Mouse (Mus musculus) MEL (cell line): ENCODE results near the gene Blm. TPM values are rescaled to one million over a fixed set of nuclear protein-coding genes. Genes with fewer than 3 reads are reported as not detected.

ENCODE experiments used
- DNase-seq: peaks from one replicate; pipeline ENCODE4 v3.0.0; 2011; ENCODE audit warnings: low read depth, low spot score
- H3K27ac ChIP-seq: 2 replicates; pipeline ENCODE4 v1.5.1; 2012; ENCODE audit warnings: low read depth, mild to moderate bottlenecking, control low read depth, low read length, moderate library complexity; ENCODE audit not compliant: control insufficient read depth
- H3K27me3 ChIP-seq, 2 experiments: fragments of 150-350 bp in 1 of 2; sonication (generic) in 1 of 2; 2 replicates each; pipeline ENCODE4 v1.6.1; 2012; ENCODE audit warnings: low read length in 2 of 2, mild to moderate bottlenecking in 2 of 2, improper control_type of control experiment in 1 of 2, moderate library complexity in 1 of 2; ENCODE audit not compliant: insufficient read depth in 2 of 2, control insufficient read depth in 1 of 2
- H3K36me3 ChIP-seq, 2 experiments: 2 replicates each; pipeline ENCODE4 v1.6.1; 2012 to 2014; ENCODE audit warnings: low read length in 2 of 2, improper control_type of control experiment in 1 of 2, inconsistent platforms in 1 of 2, mild to moderate bottlenecking in 1 of 2; ENCODE audit not compliant: insufficient read depth in 2 of 2, control insufficient read depth in 1 of 2
- H3K4me1 ChIP-seq, 2 experiments: fragments of 150-350 bp in 1 of 2; sonication (generic) in 1 of 2; 2 replicates each; pipeline ENCODE4 v1.6.1; 2012; ENCODE audit warnings: low read length in 2 of 2, improper control_type of control experiment in 1 of 2, mild to moderate bottlenecking in 1 of 2; ENCODE audit not compliant: insufficient read depth in 2 of 2, control insufficient read depth in 1 of 2
- H3K4me3 ChIP-seq, 2 experiments: fragments of 150-350 bp in 1 of 2; sonication (generic) in 1 of 2; 2 replicates each; pipeline ENCODE4 v1.5.1; 2012; ENCODE audit warnings: low read depth in 2 of 2, low read length in 2 of 2, mild to moderate bottlenecking in 2 of 2, moderate library complexity in 2 of 2, control low read depth in 1 of 2, improper control_type of control experiment in 1 of 2; ENCODE audit not compliant: control insufficient read depth in 1 of 2, insufficient read depth in 1 of 2
- H3K79me2 ChIP-seq: 2 replicates; pipeline ENCODE4 v1.6.1; 2012; ENCODE audit warnings: mild to moderate bottlenecking, low read length, moderate library complexity; ENCODE audit not compliant: control insufficient read depth, poor library complexity, insufficient read depth
- H3K9ac ChIP-seq: 2 replicates; pipeline ENCODE4 v1.6.1; 2012; ENCODE audit warnings: low read depth, mild to moderate bottlenecking, control low read depth, low read length, moderate library complexity; ENCODE audit not compliant: control insufficient read depth, poor library complexity, severe bottlenecking
- H3K9me3 ChIP-seq: fragments of 150-350 bp; sonication (generic); replicated peaks from 2 replicates; pipeline ENCODE4 v1.6.1; 2012; ENCODE audit warnings: mild to moderate bottlenecking, low read length, improper control_type of control experiment, moderate library complexity; ENCODE audit not compliant: insufficient read depth
- CTCF ChIP-seq, 3 experiments: IDR thresholded peaks in 2 of 3; conservative IDR thresholded peaks in 1 of 3; 2 replicates each; pipeline ENCODE4 v1.5.1; 2011 to 2012; ENCODE audit warnings: low read length in 3 of 3, low read depth in 2 of 3, mild to moderate bottlenecking in 2 of 3, improper control_type of control experiment in 1 of 3, inconsistent platforms in 1 of 3, mixed read lengths in 1 of 3, moderate library complexity in 1 of 3; ENCODE audit not compliant: control insufficient read depth in 1 of 3, insufficient read depth in 1 of 3, poor library complexity in 1 of 3, severe bottlenecking in 1 of 3
- ELF1 ChIP-seq: IDR thresholded peaks from 2 replicates; pipeline ENCODE4 v1.6.1; 2014; ENCODE audit warnings: low read depth, mild to moderate bottlenecking, inconsistent platforms, low read length, improper control_type of control experiment, moderate library complexity
- EP300 ChIP-seq, 2 experiments: IDR thresholded peaks; 2 replicates each; pipeline ENCODE4 v1.6.1; 2011; ENCODE audit warnings: improper control_type of control experiment in 2 of 2, low read length in 2 of 2, low read depth in 1 of 2, mild to moderate bottlenecking in 1 of 2
- GABPA ChIP-seq: IDR thresholded peaks from 2 replicates; pipeline ENCODE4 v1.6.1; 2012; ENCODE audit warnings: low read depth, mild to moderate bottlenecking, inconsistent platforms, low read length, improper control_type of control experiment, moderate library complexity
- GATA1 ChIP-seq: IDR thresholded peaks from 2 replicates; pipeline ENCODE4 v1.6.1; 2011; ENCODE audit warnings: low read depth, low read length, improper control_type of control experiment
- JUND ChIP-seq: IDR thresholded peaks from 2 replicates; pipeline ENCODE4 v1.6.1; 2011; ENCODE audit warnings: low read depth, mild to moderate bottlenecking, improper control_type of control experiment, low read length
- KAT2A ChIP-seq: conservative IDR thresholded peaks from 2 replicates; pipeline ENCODE4 v1.6.1; 2012; ENCODE audit warnings: low read depth, low read length, improper control_type of control experiment, inconsistent platforms
- MAX ChIP-seq: IDR thresholded peaks from 2 replicates; pipeline ENCODE4 v1.6.1; 2011; ENCODE audit warnings: low read length, improper control_type of control experiment
- MYC ChIP-seq: IDR thresholded peaks from 2 replicates; pipeline ENCODE4 v1.6.1; 2011; ENCODE audit warnings: low read depth, mild to moderate bottlenecking, low read length, improper control_type of control experiment, moderate library complexity
- POLR2A ChIP-seq, 2 experiments: IDR thresholded peaks; 2 replicates each; pipeline ENCODE4 v1.6.1; 2011 to 2012; ENCODE audit warnings: low read length in 2 of 2, mild to moderate bottlenecking in 2 of 2, control low read depth in 1 of 2, improper control_type of control experiment in 1 of 2, low read depth in 1 of 2, moderate library complexity in 1 of 2; ENCODE audit not compliant: control insufficient read depth in 1 of 2, insufficient read depth in 1 of 2, poor library complexity in 1 of 2
- POLR2AphosphoS5 ChIP-seq: IDR thresholded peaks from 2 replicates; pipeline ENCODE4 v1.6.1; 2012; ENCODE audit warnings: low read depth, borderline replicate concordance, mild to moderate bottlenecking, inconsistent platforms, low read length, moderate library complexity, mixed read lengths
- RCOR1 ChIP-seq: IDR thresholded peaks from 2 replicates; pipeline ENCODE4 v1.6.1; 2012; ENCODE audit warnings: low read depth, mild to moderate bottlenecking, inconsistent platforms, low read length, improper control_type of control experiment
- SMC3 ChIP-seq: IDR thresholded peaks from 2 replicates; pipeline ENCODE4 v1.6.1; 2011; ENCODE audit warnings: low read depth, low read length, improper control_type of control experiment
- TAL1 ChIP-seq: IDR thresholded peaks from 2 replicates; pipeline ENCODE4 v1.6.1; 2012; ENCODE audit warnings: mild to moderate bottlenecking, inconsistent platforms, low read length, moderate library complexity, mixed read lengths
- USF1 ChIP-seq: IDR thresholded peaks from 2 replicates; pipeline ENCODE4 v1.6.1; 2014; ENCODE audit warnings: low read depth, mild to moderate bottlenecking, inconsistent platforms, low read length, improper control_type of control experiment, moderate library complexity
- USF2 ChIP-seq, 2 experiments: IDR thresholded peaks; 2 replicates each; pipeline ENCODE4 v1.6.1; 2011 to 2012; ENCODE audit warnings: improper control_type of control experiment in 2 of 2, low read length in 2 of 2, borderline replicate concordance in 1 of 2, inconsistent platforms in 1 of 2, low read depth in 1 of 2, mild to moderate bottlenecking in 1 of 2; ENCODE audit not compliant: insufficient read depth in 1 of 2
- polyA plus RNA-seq, 2 experiments: library from polyadenylated mRNA; stranded (reverse) in 1 of 2; unstranded in 1 of 2; fragments of >175 nt in 1 of 2; fragments of >200 nt in 1 of 2; gene quantifications; 2 replicates each; pipeline versions ENCODE4 v1.2.1 to v1.2.4; 2012; ENCODE audit warnings: low replicate concordance in 2 of 2, low read depth in 1 of 2; ENCODE audit not compliant: insufficient read length in 2 of 2, insufficient read depth in 1 of 2, missing spikeins in 1 of 2
- total RNA-seq: library from RNA; depleted of rRNA; stranded (reverse); fragments of 300-350 nt; gene quantifications from 2 replicates; pipeline ENCODE4 v1.2.3, GENCODE M21; 2012

Gene Blm
- total and polyA plus RNA-seq, 3 experiments = 28.5 to 83.8 (median 52.0) TPM

DNA sequence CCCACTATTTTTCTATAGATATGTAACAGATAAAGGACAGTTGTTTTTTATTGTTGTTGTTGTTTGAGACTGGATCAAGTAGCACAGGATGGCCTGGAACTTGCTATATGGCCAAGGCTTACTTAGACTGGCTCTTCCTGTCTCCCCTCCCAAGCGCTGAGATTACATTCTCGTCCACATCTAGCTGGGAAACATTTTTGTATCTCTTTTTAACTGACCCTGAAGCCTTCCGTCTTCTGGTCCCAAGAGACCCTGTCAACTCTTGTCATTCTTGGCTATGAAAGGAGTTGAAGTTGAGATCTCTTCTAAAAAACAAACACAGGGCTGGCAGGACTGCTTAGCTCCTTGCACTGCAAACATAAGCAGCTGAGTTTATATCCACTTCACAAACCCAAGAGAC, 28.9 kb downstream of the Blm start:
- H3K9ac ChIP-seq = no peak overlapping the region
- H3K36me3 ChIP-seq = peaks cover 26 to 55% of the 10 kb centered on the region in 2 experiments
- DNase-seq = no peak
- H3K9me3 ChIP-seq = no peaks in the 10 kb centered on the region
- H3K27me3 ChIP-seq = no peaks in the 10 kb centered on the region
- no peak overlapping the region for H3K27ac ChIP-seq
- peaks cover 3 to 6% of the 10 kb centered on the region in 2 experiments for H3K4me1 ChIP-seq
- no peak overlapping the region for H3K4me3 ChIP-seq
- H3K79me2 ChIP-seq = no peaks in the 10 kb centered on the region
- TF ChIP-seq SMC3 = no peak
- TF ChIP-seq USF2 (IDR thresholded peaks at IDR 0.05; ENCODE audit: borderline replicate concordance in 1 of 2, insufficient read depth in 1 of 2, low read depth in 1 of 2, low read length in 2 of 2) = no peak
- no peak for TF ChIP-seq CTCF (IDR thresholded peaks at IDR 0.05 in 2 of 3, conservative IDR thresholded peaks at IDR 0.05 in 1 of 3; ENCODE audit: control insufficient read depth in 1 of 3, insufficient read depth in 1 of 3, low read depth in 2 of 3, low read length in 3 of 3, poor library complexity in 1 of 3, severe bottlenecking in 1 of 3)
- no peak for TF ChIP-seq ELF1
- no peak for TF ChIP-seq USF1
- TF ChIP-seq TAL1 = no peak
- TF ChIP-seq POLR2A (IDR thresholded peaks at IDR 0.05; ENCODE audit: control insufficient read depth in 1 of 2, insufficient read depth in 1 of 2, low read depth in 1 of 2, low read length in 2 of 2, poor library complexity in 1 of 2) = no peak
- no peak for TF ChIP-seq MYC
- TF ChIP-seq JUND = no peak
- no peak for TF ChIP-seq GATA1
- no peak for TF ChIP-seq MAX
- no peak for TF ChIP-seq KAT2A
- TF ChIP-seq POLR2AphosphoS5 = no peak
- no peak for TF ChIP-seq GABPA
- TF ChIP-seq RCOR1 = no peak
- TF ChIP-seq, all 39 proteins: peak for 0

DNA sequence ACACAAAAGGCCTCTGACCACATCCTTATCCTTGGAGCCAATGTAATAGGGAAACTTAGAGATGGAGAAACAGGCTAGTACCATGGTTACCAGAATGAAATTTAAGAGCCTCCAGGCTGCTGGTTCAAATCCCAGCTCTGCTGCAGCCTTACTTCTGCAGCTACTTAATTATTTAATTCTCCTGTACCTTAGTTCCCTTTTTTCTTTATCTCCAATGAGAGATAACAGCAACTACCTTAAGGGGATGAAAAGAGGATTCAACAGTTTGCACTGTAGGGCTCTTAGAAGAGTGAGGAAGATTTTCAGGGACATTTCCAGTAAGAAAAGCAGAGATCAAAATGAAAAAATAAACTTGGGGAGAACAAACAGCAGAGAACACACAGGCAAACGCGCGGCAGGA, 30.0 kb downstream of the Blm start:
- no peak overlapping the region for H3K4me3 ChIP-seq
- no peaks in the 10 kb centered on the region for H3K79me2 ChIP-seq
- peaks cover 9 to 14% of the 10 kb centered on the region in 2 experiments for H3K4me1 ChIP-seq
- no peak overlapping the region for H3K9ac ChIP-seq
- H3K9me3 ChIP-seq = no peaks in the 10 kb centered on the region
- no peak for TF ChIP-seq KAT2A
- TF ChIP-seq GATA1 = peak; percentile 88
- peak; percentile 10 to 57; a peak in 3 of 4 replicates for TF ChIP-seq EP300 (IDR thresholded peaks at IDR 0.05; ENCODE audit: low read depth in 1 of 2, low read length in 2 of 2)
- TF ChIP-seq, all 39 proteins: peak for 2
- no peak overlapping the region for H3K27ac ChIP-seq
- DNase-seq = peak; percentile 42
- H3K27me3 ChIP-seq = no peaks in the 10 kb centered on the region
- peaks cover 34 to 55% of the 10 kb centered on the region in 2 experiments for H3K36me3 ChIP-seq
